Mouse (Mus musculus): ENCODE data around the gene Abca7. TPM values are rescaled to one million over a fixed set of nuclear protein-coding genes. Genes with fewer than 3 reads are reported as not detected.
A peak's percentile ranks its signal among the peaks of the same experiment; 100 is the strongest.

Gene Abca7
- total RNA-seq, 4 experiments from 2014 or later: 21.6 to 35.5 (median 27.8) TPM

- DNase-seq: no peak
Measured at GRCm38 (mm10) chr10:79974668-79975067, 21.6 kb upstream of the Abca7 start.

GRCm38 (mm10) chr10:79976071-79976721 lies 20.1 kb upstream of the Abca7 start:
- DNase-seq: no peak

- DNase-seq: no peak
Measured at GRCm38 (mm10) chr10:79976722-79977107, 19.6 kb upstream of the Abca7 start.

- DNase-seq: no peak
Measured at GRCm38 (mm10) chr10:79977324-79977723, 19.0 kb upstream of the Abca7 start.

- DNase-seq: no peak
Measured at GRCm38 (mm10) chr10:79978061-79978460, 18.2 kb upstream of the Abca7 start.

- DNase-seq: no peak
Measured at GRCm38 (mm10) chr10:79979401-79980155, 16.7 kb upstream of the Abca7 start.

- DNase-seq: no peak
Measured at GRCm38 (mm10) chr10:79983205-79983604, 13.1 kb upstream of the Abca7 start.

- DNase-seq: peak; percentile 77
Measured at GRCm38 (mm10) chr10:79983670-79984069, 12.6 kb upstream of the Abca7 start.

GRCm38 (mm10) chr10:79984195-79984816 lies 12.0 kb upstream of the Abca7 start, which contains the start of gene Tmem259:
TSS of gene Tmem259 (minus strand) at chr10:79984330.
- peak; percentile 80 for DNase-seq

GRCm38 (mm10) chr10:79984871-79985270 lies 11.4 kb upstream of the Abca7 start:
- DNase-seq: peak; percentile 98

- no peak for DNase-seq
Measured at GRCm38 (mm10) chr10:79985334-79986231, 10.7 kb upstream of the Abca7 start.

- DNase-seq: peak; percentile 75
Measured at GRCm38 (mm10) chr10:79986232-79986878, 9.9 kb upstream of the Abca7 start.

GRCm38 (mm10) chr10:79986963-79987362 lies 9.3 kb upstream of the Abca7 start:
- DNase-seq: peak; percentile 73

- no peak for DNase-seq
Measured at GRCm38 (mm10) chr10:79987771-79988505, 8.4 kb upstream of the Abca7 start.

- DNase-seq: no peak
Measured at GRCm38 (mm10) chr10:79988506-79989271, 7.6 kb upstream of the Abca7 start, which contains the start of gene Cnn2. TSS of gene Cnn2 (plus strand) at chr10:79988584.

GRCm38 (mm10) chr10:79989272-79989786 lies 7.0 kb upstream of the Abca7 start:
- DNase-seq: no peak

GRCm38 (mm10) chr10:79989870-79990269 lies 6.4 kb upstream of the Abca7 start:
- no peak for DNase-seq

- no peak for DNase-seq
Measured at GRCm38 (mm10) chr10:79991099-79991498, 5.2 kb upstream of the Abca7 start.

GRCm38 (mm10) chr10:79991548-79991947 lies 4.7 kb upstream of the Abca7 start:
- no peak for DNase-seq

Measured in adrenal gland, adult 8-10 months (tissue).